Mouse (Mus musculus) intestine, embryonic 14.5 days (tissue): ENCODE data around the gene Hist1h4c. TPM values are rescaled to one million over a fixed set of nuclear protein-coding genes. Genes with fewer than 3 reads are reported as not detected.
A peak's percentile ranks its signal among the peaks of the same experiment; 100 is the strongest.

Source experiments
- ATAC-seq: fragments of 200-750 bp; cut with Nextera tagmentation; replicated peaks from 2 replicates; pipeline ENCODE4 v1.8.0; 2017; ENCODE audit warnings: low read depth, moderate number of reproducible peaks, moderate TSS enrichment, moderate library complexity; ENCODE audit not compliant: low FRiP score, low TSS enrichment
- DNase-seq: peaks from one replicate; pipeline ENCODE4 v3.0.0-alpha.2; 2018; ENCODE audit warnings: low spot score
- H3K27ac ChIP-seq: fragments of 300-500 bp; sonication (generic); 2 replicates; pipeline ENCODE4 v1.5.1; 2014; ENCODE audit warnings: low read depth, mild to moderate bottlenecking, control low read depth
- H3K27me3 ChIP-seq: fragments of 300-500 bp; sonication (generic); replicated peaks from 2 replicates; pipeline ENCODE4 v1.6.1; 2014; ENCODE audit warnings: low read length, control low read depth; ENCODE audit not compliant: control insufficient read depth, insufficient read depth
- H3K36me3 ChIP-seq: fragments of 300-500 bp; sonication (generic); 2 replicates; pipeline ENCODE4 v1.6.1; 2014; ENCODE audit warnings: low read length, control low read depth; ENCODE audit not compliant: control insufficient read depth, insufficient read depth
- H3K4me1 ChIP-seq: fragments of 300-500 bp; sonication (generic); replicated peaks from 2 replicates; pipeline ENCODE4 v1.6.1; 2014; ENCODE audit warnings: low read length, control low read depth, mixed read lengths; ENCODE audit not compliant: control insufficient read depth, insufficient read depth
- H3K4me2 ChIP-seq: fragments of 300-500 bp; sonication (generic); 2 replicates; pipeline ENCODE4 v1.6.1; 2014; ENCODE audit warnings: low read length
- H3K4me3 ChIP-seq: fragments of 300-500 bp; sonication (generic); 2 replicates; pipeline ENCODE4 v1.5.1; 2014; ENCODE audit warnings: low read depth, low read length, control low read depth, mixed read lengths
- H3K9ac ChIP-seq: fragments of 300-500 bp; sonication (generic); 2 replicates; pipeline ENCODE4 v1.6.1; 2014; ENCODE audit warnings: mild to moderate bottlenecking, low read length
- H3K9me3 ChIP-seq: fragments of 300-500 bp; sonication (generic); 2 replicates; pipeline ENCODE4 v1.6.1; 2016; ENCODE audit warnings: low read length, control low read depth; ENCODE audit not compliant: control insufficient read depth
- WGBS: fragments of 180-500 bp; shearing (Covaris S2); extraction: QIAGEN DNeasy Blood & Tissue Kit; methylation state at CpG from one replicate; pipeline ENCODE4 v1.1.7; 2014; 5-methylcytosine and 5-hydroxymethylcytosine counted together
- polyA plus RNA-seq: library from polyadenylated mRNA; unstranded; fragments of >200 nt; fragmentation: Nextera tagmentation; extraction: Ambion mirVana; gene quantifications from 2 replicates; pipeline ENCODE4 v1.2.1, GENCODE M21; 2014

The Hist1h4c gene
- polyA plus RNA-seq, 1 experiment from 2014 or later = 6.7 TPM

- no peak overlapping the region for H3K27ac ChIP-seq
Observed at GRCm38 (mm10) chr13:23737091-23737490, 38.8 kb upstream of the Hist1h4c start.

GRCm38 (mm10) chr13:23732156-23732804 lies 34.0 kb upstream of the Hist1h4c start:
- no peaks in the 10 kb centered on the region for H3K9me3 ChIP-seq
- WGBS = 26% methylated on average over 8 of the region's 8 CpGs

More at GRCm38 (mm10) chr13:23737091-23737490, 38.8 kb upstream of the Hist1h4c start:
- H3K4me1 ChIP-seq = peaks cover 12% of the 10 kb centered on the region
- DNase-seq (no peak), ATAC-seq (no peak)
- 83% methylated on average over 5 of the region's 5 CpGs for WGBS
- no peak overlapping the region for H3K4me3 ChIP-seq
- H3K4me2 ChIP-seq = no peak overlapping the region
- H3K9me3 ChIP-seq = no peaks in the 10 kb centered on the region
- H3K36me3 ChIP-seq = no peaks in the 10 kb centered on the region
- no peaks in the 10 kb centered on the region for H3K27me3 ChIP-seq
- H3K9ac ChIP-seq = no peak overlapping the region

GRCm38 (mm10) chr13:23730479-23730878 lies 32.2 kb upstream of the Hist1h4c start:
- Histone ChIP-seq H3K9me3 (no peaks in the 10 kb centered on the region), H3K36me3 (no peaks in the 10 kb centered on the region), H3K4me1 (no peaks in the 10 kb centered on the region), H3K27me3 (no peaks in the 10 kb centered on the region), H3K27ac (no peak overlapping the region), H3K9ac (no peak overlapping the region), H3K4me3 (no peak overlapping the region), H3K4me2 (no peak overlapping the region)
- DNase-seq (no peak), ATAC-seq (peak; percentile 65)
- WGBS = 23% methylated on average over 8 of the region's 8 CpGs

More at GRCm38 (mm10) chr13:23732156-23732804, 34.0 kb upstream of the Hist1h4c start:
- no peak; the same call in 1 of the 2 replicates for ATAC-seq
- H3K36me3 ChIP-seq = no peaks in the 10 kb centered on the region
- no peak overlapping the region for H3K27ac ChIP-seq
- H3K27me3 ChIP-seq = no peaks in the 10 kb centered on the region
- no peaks in the 10 kb centered on the region for H3K4me1 ChIP-seq
- no peak for DNase-seq
- no peak overlapping the region for H3K9ac ChIP-seq
- no peak overlapping the region for H3K4me2 ChIP-seq
- no peak overlapping the region for H3K4me3 ChIP-seq

DNA sequence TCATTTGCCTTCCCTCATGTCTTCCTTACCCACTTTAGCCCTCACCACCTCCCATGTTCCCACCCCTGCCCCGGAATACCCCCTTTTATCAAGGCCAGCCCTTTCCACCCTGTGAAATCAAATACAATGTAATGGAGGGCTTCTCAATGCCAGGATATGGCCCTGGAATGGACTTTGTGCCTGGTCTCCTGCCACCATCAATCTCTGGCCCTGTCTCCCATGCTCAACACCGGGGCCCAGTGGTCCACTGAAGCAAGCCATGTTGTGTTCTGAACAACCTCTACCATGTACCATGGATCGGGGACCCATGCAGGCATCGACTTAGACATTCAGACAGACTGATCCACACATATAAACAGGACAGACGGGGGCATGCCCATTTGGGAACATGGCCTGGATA lies 31.5 kb upstream of the Hist1h4c start:
- H3K9ac ChIP-seq = no peak overlapping the region
- H3K4me1 ChIP-seq = no peaks in the 10 kb centered on the region
- 92% methylated on average over 5 of the region's 5 CpGs for WGBS
- no peak overlapping the region for H3K4me3 ChIP-seq
- DNase-seq (no peak), ATAC-seq (no peak)
- H3K36me3 ChIP-seq = no peaks in the 10 kb centered on the region
- no peaks in the 10 kb centered on the region for H3K9me3 ChIP-seq
- H3K4me2 ChIP-seq = no peak overlapping the region
- no peaks in the 10 kb centered on the region for H3K27me3 ChIP-seq
- no peak overlapping the region for H3K27ac ChIP-seq

GRCm38 (mm10) chr13:23729192-23729525 lies 30.9 kb upstream of the Hist1h4c start:
- no peak overlapping the region for H3K9ac ChIP-seq
- WGBS = 88% methylated on average over 9 of the region's 9 CpGs
- no peak overlapping the region for H3K4me3 ChIP-seq
- H3K4me2 ChIP-seq = no peak overlapping the region
- ATAC-seq (no peak), DNase-seq (no peak)
- H3K9me3 ChIP-seq = no peaks in the 10 kb centered on the region
- H3K27ac ChIP-seq = no peak overlapping the region
- H3K27me3 ChIP-seq = no peaks in the 10 kb centered on the region
- no peaks in the 10 kb centered on the region for H3K4me1 ChIP-seq
- H3K36me3 ChIP-seq = no peaks in the 10 kb centered on the region

DNA sequence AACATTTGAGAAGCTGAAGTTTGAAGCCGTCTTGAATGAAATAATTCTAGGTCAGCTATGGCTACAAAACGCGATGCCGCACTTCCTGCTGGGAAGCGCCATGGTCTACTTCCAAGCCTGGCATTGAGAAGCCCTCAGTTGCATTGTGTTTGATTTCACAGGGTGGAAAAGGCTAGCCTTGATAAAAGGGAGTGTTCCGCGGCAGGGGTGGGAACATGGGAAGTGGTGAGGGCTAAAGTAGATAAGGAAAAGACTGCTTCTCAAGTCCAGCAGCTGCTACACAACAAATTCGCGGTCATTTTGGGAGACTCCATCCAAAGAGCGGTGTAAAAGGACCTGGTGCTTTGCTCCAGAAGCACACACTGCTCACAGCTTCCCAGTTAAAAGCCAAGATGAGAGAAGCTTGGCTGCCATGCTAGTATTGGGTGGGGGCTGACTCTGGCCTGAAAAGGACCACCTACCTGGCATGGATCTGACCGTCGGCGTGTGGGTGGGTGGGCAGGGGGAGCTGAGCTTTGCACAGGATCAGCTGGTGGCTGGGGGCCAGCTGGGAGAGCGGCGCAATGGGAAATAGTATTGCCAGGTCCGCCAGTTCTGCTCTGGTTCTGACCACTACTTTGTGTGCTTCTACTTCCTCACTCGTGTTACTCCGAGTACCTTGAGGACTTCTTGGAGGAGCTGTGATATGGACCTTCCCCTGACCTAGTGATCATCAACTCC lies 30.4 kb upstream of the Hist1h4c start:
- H3K4me2 ChIP-seq = no peak overlapping the region
- 90% methylated on average over 18 of the region's 18 CpGs for WGBS

DNA sequence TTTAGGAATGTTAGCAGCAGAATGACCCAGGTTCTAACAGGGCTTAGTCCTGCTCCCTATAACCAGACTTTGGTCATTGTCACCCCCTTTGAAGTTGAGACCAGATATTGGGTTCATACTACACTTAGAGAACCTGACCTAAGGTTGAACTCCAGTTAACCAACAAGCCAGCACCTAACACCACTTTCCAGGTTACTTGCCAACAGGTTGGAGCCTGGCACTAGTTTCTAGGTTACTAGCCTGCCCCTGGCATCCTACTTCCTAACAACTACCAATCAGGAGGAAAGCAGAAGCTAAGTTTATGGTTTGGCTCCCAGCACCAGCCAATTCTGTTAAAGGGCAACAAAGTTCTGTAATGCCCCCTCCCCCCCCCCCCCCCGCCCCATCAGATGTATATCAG lies 27.0 kb upstream of the Hist1h4c start:
- WGBS = no CpG with 5 or more reads among the region's 1 CpGs
- Histone ChIP-seq H3K9me3 (no peaks in the 10 kb centered on the region), H3K36me3 (no peaks in the 10 kb centered on the region), H3K4me2 (no peak overlapping the region), H3K4me1 (no peaks in the 10 kb centered on the region), H3K27me3 (no peaks in the 10 kb centered on the region), H3K27ac (no peak overlapping the region), H3K9ac (no peak overlapping the region), H3K4me3 (no peak overlapping the region)
- DNase-seq (no peak), ATAC-seq (no peak)

More for the DNA sequence above, 30.4 kb upstream of the Hist1h4c start:
- DNase-seq = no peak
- Histone ChIP-seq H3K27me3 (no peaks in the 10 kb centered on the region), H3K4me1 (no peaks in the 10 kb centered on the region), H3K9ac (no peak overlapping the region), H3K27ac (no peak overlapping the region), H3K9me3 (no peaks in the 10 kb centered on the region), H3K36me3 (no peaks in the 10 kb centered on the region), H3K4me3 (no peak overlapping the region)
- ATAC-seq = no peak

DNA sequence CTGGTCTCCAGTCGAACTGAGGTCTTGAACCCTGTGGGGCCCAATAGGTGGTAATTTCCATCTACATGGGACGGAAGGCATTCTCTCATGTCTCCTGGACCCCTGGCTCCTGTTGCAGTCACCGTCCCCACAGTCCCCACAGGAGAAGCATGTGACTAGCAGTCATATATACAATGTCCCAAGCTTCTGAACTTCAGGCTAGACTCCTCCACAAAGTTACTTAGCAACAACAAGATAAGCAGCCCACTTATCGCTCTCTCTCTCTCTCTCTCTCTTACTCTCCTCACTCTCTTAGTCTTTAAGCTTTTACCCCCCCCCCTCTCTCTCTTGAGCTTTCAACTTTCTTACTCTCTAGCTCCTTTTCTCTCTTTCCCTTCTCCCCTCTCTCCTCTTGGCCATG lies 26.0 kb upstream of the Hist1h4c start:
- no peaks in the 10 kb centered on the region for H3K27me3 ChIP-seq
- no peaks in the 10 kb centered on the region for H3K36me3 ChIP-seq
- no peaks in the 10 kb centered on the region for H3K9me3 ChIP-seq
- 75% methylated on average over 4 of the region's 4 CpGs for WGBS
- H3K4me3 ChIP-seq = no peak overlapping the region
- DNase-seq (no peak), ATAC-seq (no peak)
- no peaks in the 10 kb centered on the region for H3K4me1 ChIP-seq
- no peak overlapping the region for H3K4me2 ChIP-seq
- no peak overlapping the region for H3K9ac ChIP-seq
- H3K27ac ChIP-seq = no peak overlapping the region
